Mouse (Mus musculus) liver, embryonic 12.5 days (tissue): ENCODE measurements at regions not wholly inside any gene's neighbourhood (a gene's known extent, or its start where the extent isn't known, plus 50 kb on each side); places are given as distances from the start of the nearest gene placed in this dataset.

Source experiments
- ATAC-seq: fragments of 200-750 bp; cut with Nextera tagmentation; 2 replicates; pipeline ENCODE4 v1.8.0; 2017; ENCODE audit warnings: moderate number of reproducible peaks, mild to moderate bottlenecking, moderate library complexity
- H3K27ac ChIP-seq: fragments of 300-500 bp; sonication (generic); 2 replicates; pipeline ENCODE4 v1.5.1; 2016; ENCODE audit warnings: mild to moderate bottlenecking
- H3K27me3 ChIP-seq: fragments of 300-500 bp; sonication (generic); replicated peaks from 2 replicates; pipeline ENCODE4 v1.6.1; 2016; ENCODE audit warnings: mild to moderate bottlenecking, moderate library complexity
- H3K36me3 ChIP-seq: fragments of 300-500 bp; sonication (generic); 2 replicates; pipeline ENCODE4 v1.6.1; 2016; ENCODE audit warnings: mild to moderate bottlenecking, moderate library complexity
- H3K4me1 ChIP-seq: fragments of 300-500 bp; sonication (generic); 2 replicates; pipeline ENCODE4 v1.6.1; 2016
- H3K4me2 ChIP-seq: fragments of 300-500 bp; sonication (generic); 2 replicates; pipeline ENCODE4 v1.6.1; 2016; ENCODE audit warnings: mild to moderate bottlenecking, moderate library complexity
- H3K4me3 ChIP-seq: fragments of 300-500 bp; sonication (generic); 2 replicates; pipeline ENCODE4 v1.5.1; 2016; ENCODE audit warnings: mild to moderate bottlenecking, moderate library complexity
- H3K9ac ChIP-seq: fragments of 300-500 bp; sonication (generic); 2 replicates; pipeline ENCODE4 v1.6.1; 2016; ENCODE audit warnings: mild to moderate bottlenecking, moderate library complexity
- H3K9me3 ChIP-seq: fragments of 300-500 bp; sonication (generic); replicated peaks from 2 replicates; pipeline ENCODE4 v1.6.1; 2016; ENCODE audit warnings: mild to moderate bottlenecking, moderate library complexity
- WGBS: fragments of 180-500 bp; shearing (Covaris S2); methylation state at CpG from one replicate; pipeline ENCODE4 v1.1.7; 2016; ENCODE audit not compliant: insufficient replicate concordance; 5-methylcytosine and 5-hydroxymethylcytosine counted together

- Histone ChIP-seq H3K9me3 (no peaks in the 10 kb centered on the region), H3K9ac (no peak overlapping the region)
These were observed 51.2 kb upstream of the Suclg2 start for GRCm38 (mm10) chr6:95769808-95770207.

GRCm38 (mm10) chr6:95801651-95802050 is 83.1 kb upstream of the Suclg2 start:
- WGBS, result 67% methylated on average over 6 of the region's 6 CpGs

More at GRCm38 (mm10) chr6:95769808-95770207, 51.2 kb upstream of the Suclg2 start:
- no peaks in the 10 kb centered on the region for H3K27me3 ChIP-seq
- H3K27ac ChIP-seq, result no peak overlapping the region
- 64% methylated on average over 3 of the region's 3 CpGs for WGBS
- H3K36me3 ChIP-seq, result no peaks in the 10 kb centered on the region
- no peak overlapping the region for H3K4me3 ChIP-seq
- no peaks in the 10 kb centered on the region for H3K4me1 ChIP-seq
- no peak overlapping the region for H3K4me2 ChIP-seq
- ATAC-seq, result no peak

GRCm38 (mm10) chr6:95841502-95841901 is 122.9 kb upstream of the Suclg2 start:
- H3K27me3 ChIP-seq, result no peaks in the 10 kb centered on the region
- H3K4me1 ChIP-seq, result no peaks in the 10 kb centered on the region
- no peak overlapping the region for H3K4me2 ChIP-seq
- no peaks in the 10 kb centered on the region for H3K36me3 ChIP-seq
- no peak for ATAC-seq
- H3K9ac ChIP-seq, result no peak overlapping the region
- no peaks in the 10 kb centered on the region for H3K9me3 ChIP-seq
- H3K4me3 ChIP-seq, result no peak overlapping the region
- no peak overlapping the region for H3K27ac ChIP-seq
- WGBS, result 70% methylated on average over 3 of the region's 3 CpGs

More at GRCm38 (mm10) chr6:95801651-95802050, 83.1 kb upstream of the Suclg2 start:
- H3K4me1 ChIP-seq, result no peaks in the 10 kb centered on the region
- no peak overlapping the region for H3K9ac ChIP-seq
- no peak overlapping the region for H3K4me3 ChIP-seq
- H3K9me3 ChIP-seq, result no peaks in the 10 kb centered on the region
- H3K27me3 ChIP-seq, result no peaks in the 10 kb centered on the region
- H3K36me3 ChIP-seq, result no peaks in the 10 kb centered on the region
- H3K27ac ChIP-seq, result no peak overlapping the region
- ATAC-seq, result no peak
- H3K4me2 ChIP-seq, result no peak overlapping the region

GRCm38 (mm10) chr6:95846536-95846935 is 127.9 kb upstream of the Suclg2 start:
- H3K27me3 ChIP-seq, result no peaks in the 10 kb centered on the region
- 49% methylated on average over 1 of the region's 1 CpGs for WGBS
- no peak for ATAC-seq
- no peaks in the 10 kb centered on the region for H3K36me3 ChIP-seq
- H3K27ac ChIP-seq, result no peak overlapping the region
- H3K4me1 ChIP-seq, result no peaks in the 10 kb centered on the region
- H3K4me2 ChIP-seq, result no peak overlapping the region
- H3K9ac ChIP-seq, result no peak overlapping the region
- H3K9me3 ChIP-seq, result no peaks in the 10 kb centered on the region
- H3K4me3 ChIP-seq, result no peak overlapping the region

GRCm38 (mm10) chr6:95875463-95875862 is 156.9 kb upstream of the Suclg2 start:
- Histone ChIP-seq H3K9ac (no peak overlapping the region), H3K36me3 (no peaks in the 10 kb centered on the region), H3K4me2 (no peak overlapping the region), H3K9me3 (no peaks in the 10 kb centered on the region), H3K27ac (no peak overlapping the region), H3K4me3 (no peak overlapping the region), H3K27me3 (no peaks in the 10 kb centered on the region), H3K4me1 (no peaks in the 10 kb centered on the region)
- ATAC-seq, result no peak
- 62% methylated on average over 6 of the region's 6 CpGs for WGBS

- H3K4me3 ChIP-seq, result no peak overlapping the region
- H3K27ac ChIP-seq, result no peak overlapping the region
- H3K36me3 ChIP-seq, result no peaks in the 10 kb centered on the region
- no peak for ATAC-seq
- H3K4me2 ChIP-seq, result no peak overlapping the region
- no peaks in the 10 kb centered on the region for H3K27me3 ChIP-seq
- H3K4me1 ChIP-seq, result no peaks in the 10 kb centered on the region
- WGBS, result 59% methylated on average over 2 of the region's 2 CpGs
- no peaks in the 10 kb centered on the region for H3K9me3 ChIP-seq
- H3K9ac ChIP-seq, result no peak overlapping the region
These were observed 157.7 kb upstream of the Suclg2 start for GRCm38 (mm10) chr6:95876320-95876719.

- H3K9me3 ChIP-seq, result 0 out of 2 replicates have a peak, but pooled peaks cover 5% of the 10 kb centered on the region
- no peaks in the 10 kb centered on the region for H3K36me3 ChIP-seq
- 82% methylated on average over 4 of the region's 4 CpGs for WGBS
- no peak overlapping the region for H3K9ac ChIP-seq
- H3K27me3 ChIP-seq, result no peaks in the 10 kb centered on the region
- no peaks in the 10 kb centered on the region for H3K4me1 ChIP-seq
- H3K4me2 ChIP-seq, result no peak overlapping the region
- no peak for ATAC-seq
- H3K27ac ChIP-seq, result no peak overlapping the region
- H3K4me3 ChIP-seq, result no peak overlapping the region
These were observed 168.0 kb upstream of the Suclg2 start for GRCm38 (mm10) chr6:95886645-95887044.

- 73% methylated on average over 2 of the region's 2 CpGs for WGBS
- H3K9me3 ChIP-seq, result peaks cover 7% of the 10 kb centered on the region
- H3K27ac ChIP-seq, result no peak overlapping the region
- no peaks in the 10 kb centered on the region for H3K4me1 ChIP-seq
- no peak overlapping the region for H3K4me3 ChIP-seq
- no peak for ATAC-seq
- H3K27me3 ChIP-seq, result no peaks in the 10 kb centered on the region
- H3K36me3 ChIP-seq, result no peaks in the 10 kb centered on the region
- H3K4me2 ChIP-seq, result no peak overlapping the region
- no peak overlapping the region for H3K9ac ChIP-seq
These were observed 184.0 kb upstream of the Suclg2 start for GRCm38 (mm10) chr6:95902551-95902950.

- no peak for ATAC-seq
- H3K9me3 ChIP-seq, result peaks cover 7% of the 10 kb centered on the region
- H3K27me3 ChIP-seq, result no peaks in the 10 kb centered on the region
- H3K4me1 ChIP-seq, result no peaks in the 10 kb centered on the region
- no peak overlapping the region for H3K4me3 ChIP-seq
- H3K36me3 ChIP-seq, result no peaks in the 10 kb centered on the region
- no peak overlapping the region for H3K4me2 ChIP-seq
- no peak overlapping the region for H3K9ac ChIP-seq
- WGBS, result 37% methylated on average over 10 of the region's 10 CpGs
- no peak overlapping the region for H3K27ac ChIP-seq
These were observed 185.6 kb upstream of the Suclg2 start for GRCm38 (mm10) chr6:95904085-95904633.

GRCm38 (mm10) chr6:95905057-95905456 is 186.5 kb upstream of the Suclg2 start:
- no peak for ATAC-seq
- Histone ChIP-seq H3K9ac (no peak overlapping the region), H3K36me3 (no peaks in the 10 kb centered on the region), H3K27me3 (no peaks in the 10 kb centered on the region), H3K27ac (no peak overlapping the region), H3K9me3 (peaks cover 7% of the 10 kb centered on the region), H3K4me1 (no peaks in the 10 kb centered on the region), H3K4me3 (no peak overlapping the region), H3K4me2 (no peak overlapping the region)
- WGBS, result 71% methylated on average over 8 of the region's 8 CpGs

GRCm38 (mm10) chr6:95921737-95922136 is 191.2 kb upstream of the Fam19a1 start:
- Histone ChIP-seq H3K27me3 (no peaks in the 10 kb centered on the region), H3K9ac (no peak overlapping the region), H3K27ac (no peak overlapping the region), H3K4me2 (no peak overlapping the region), H3K4me3 (no peak overlapping the region), H3K4me1 (no peaks in the 10 kb centered on the region), H3K36me3 (no peaks in the 10 kb centered on the region), H3K9me3 (no peaks in the 10 kb centered on the region; the same call in 1 of the 2 replicates)
- 39% methylated on average over 3 of the region's 3 CpGs for WGBS
- no peak for ATAC-seq

GRCm38 (mm10) chr6:95934561-95934960 is 178.4 kb upstream of the Fam19a1 start:
- Histone ChIP-seq H3K4me1 (no peaks in the 10 kb centered on the region), H3K36me3 (no peaks in the 10 kb centered on the region)

GRCm38 (mm10) chr6:95936504-95936903 is 176.4 kb upstream of the Fam19a1 start:
- no peak for ATAC-seq
- WGBS, result 37% methylated on average over 2 of the region's 2 CpGs
- Histone ChIP-seq H3K4me3 (no peak overlapping the region), H3K27me3 (no peaks in the 10 kb centered on the region), H3K27ac (0 out of 2 replicates have a peak overlapping the region, but pooled peaks have one; percentile 10), H3K4me1 (no peaks in the 10 kb centered on the region), H3K4me2 (no peak overlapping the region), H3K9ac (no peak overlapping the region), H3K9me3 (no peaks in the 10 kb centered on the region), H3K36me3 (no peaks in the 10 kb centered on the region)

More at GRCm38 (mm10) chr6:95934561-95934960, 178.4 kb upstream of the Fam19a1 start:
- ATAC-seq, result no peak
- Histone ChIP-seq H3K27ac (no peak overlapping the region), H3K4me3 (no peak overlapping the region), H3K9ac (no peak overlapping the region), H3K9me3 (no peaks in the 10 kb centered on the region), H3K27me3 (no peaks in the 10 kb centered on the region), H3K4me2 (no peak overlapping the region)
- 39% methylated on average over 1 of the region's 1 CpGs for WGBS
